Mouse (Mus musculus) hindbrain, embryonic 12.5 days (tissue): ENCODE data around the gene Olfr1110. TPM values are rescaled to one million over a fixed set of nuclear protein-coding genes. Genes with fewer than 3 reads are reported as not detected.
"Not testable (repeated sequence)": the region's sequence is repeated elsewhere in the genome, so short reads cannot be mapped to it uniquely, and the experiment has no call there.

Experiments
- ATAC-seq: fragments of 200-750 bp; cut with Nextera tagmentation; 2 replicates; pipeline ENCODE4 v1.8.0; 2017; ENCODE audit warnings: moderate TSS enrichment; ENCODE audit not compliant: low FRiP score
- H3K27ac ChIP-seq: fragments of 300-500 bp; sonication (generic); 2 replicates; pipeline ENCODE4 v1.5.1; 2016; ENCODE audit warnings: mild to moderate bottlenecking
- H3K27me3 ChIP-seq: fragments of 300-500 bp; sonication (generic); 2 replicates; pipeline ENCODE4 v1.6.1; 2016; ENCODE audit warnings: mild to moderate bottlenecking
- H3K36me3 ChIP-seq: fragments of 300-500 bp; sonication (generic); 2 replicates; pipeline ENCODE4 v1.6.1; 2016; ENCODE audit warnings: mild to moderate bottlenecking
- H3K4me1 ChIP-seq: fragments of 300-500 bp; sonication (generic); 2 replicates; pipeline ENCODE4 v1.6.1; 2016
- H3K4me2 ChIP-seq: fragments of 300-500 bp; sonication (generic); replicated peaks from 2 replicates; pipeline ENCODE4 v1.6.1; 2016; ENCODE audit warnings: mild to moderate bottlenecking
- H3K4me3 ChIP-seq: fragments of 300-500 bp; sonication (generic); 2 replicates; pipeline ENCODE4 v1.5.1; 2016; ENCODE audit warnings: mild to moderate bottlenecking
- H3K9ac ChIP-seq: fragments of 300-500 bp; sonication (generic); 2 replicates; pipeline ENCODE4 v1.6.1; 2016; ENCODE audit warnings: mild to moderate bottlenecking, moderate library complexity
- H3K9me3 ChIP-seq: fragments of 300-500 bp; sonication (generic); replicated peaks from 2 replicates; pipeline ENCODE4 v1.6.1; 2016; ENCODE audit warnings: mild to moderate bottlenecking
- WGBS: fragments of 180-500 bp; shearing (Covaris S2); methylation state at CpG from one replicate; pipeline ENCODE4 v1.1.7; 2016; 5-methylcytosine and 5-hydroxymethylcytosine counted together
- polyA plus RNA-seq: library from polyadenylated mRNA; unstranded; fragments of >200 nt; fragmentation: Nextera tagmentation; extraction: Ambion mirVana; gene quantifications from 2 replicates; pipeline ENCODE4 v1.2.1, GENCODE M21; 2016

Gene Olfr1110
- not detected in 2 replicates for polyA plus RNA-seq

- ATAC-seq = no peak
- Histone ChIP-seq H3K36me3 (no peaks in the 10 kb centered on the region), H3K27me3 (no peaks in the 10 kb centered on the region), H3K4me3 (no peak within 1 kb of the TSS), H3K9me3 (no peaks in the 10 kb centered on the region), H3K4me1 (no peaks in the 10 kb centered on the region), H3K4me2 (no peak within 1 kb of the TSS), H3K9ac (no peak within 1 kb of the TSS), H3K27ac (no peak within 1 kb of the TSS)
- 93% methylated on average over 1 of the region's 1 CpGs for WGBS
Measured at GRCm38 (mm10) chr2:87140200-87140599, at the start of gene Olfr1110. Gene Olfr1110, minus strand, starts transcription at chr2:87140300.

- Histone ChIP-seq H3K27ac (no peak within 1 kb of the TSS), H3K4me1 (no peaks in the 10 kb centered on the region), H3K36me3 (no peaks in the 10 kb centered on the region), H3K9me3 (no peaks in the 10 kb centered on the region), H3K4me2 (no peak within 1 kb of the TSS), H3K9ac (no peak within 1 kb of the TSS), H3K4me3 (no peak within 1 kb of the TSS), H3K27me3 (no peaks in the 10 kb centered on the region)
- 87% methylated on average over 1 of the region's 1 CpGs for WGBS
- no peak for ATAC-seq
Measured at GRCm38 (mm10) chr2:87187498-87187897, 47.4 kb upstream of the Olfr1110 start, which contains the start of gene Olfr1112. Gene Olfr1112, plus strand, starts transcription at chr2:87187798.

- WGBS = 81% methylated on average over 2 of the region's 2 CpGs
- H3K27me3 ChIP-seq, ATAC-seq, H3K9ac ChIP-seq, H3K4me2 ChIP-seq, H3K27ac ChIP-seq, H3K9me3 ChIP-seq, H3K4me1 ChIP-seq, H3K36me3 ChIP-seq, H3K4me3 ChIP-seq: not testable (repeated sequence)
Measured at GRCm38 (mm10) chr2:87167731-87168130, 27.6 kb upstream of the Olfr1110 start.

GRCm38 (mm10) chr2:87152524-87152923 is 12.4 kb upstream of the Olfr1110 start, which contains the start of gene Olfr1111:
Gene Olfr1111, minus strand, starts transcription at chr2:87152624.
- Histone ChIP-seq H3K27ac (no peak within 1 kb of the TSS), H3K4me3 (no peak within 1 kb of the TSS), H3K36me3 (no peaks in the 10 kb centered on the region), H3K4me2 (no peak within 1 kb of the TSS), H3K9ac (no peak within 1 kb of the TSS), H3K9me3 (no peaks in the 10 kb centered on the region), H3K27me3 (no peaks in the 10 kb centered on the region), H3K4me1 (no peaks in the 10 kb centered on the region)
- no peak for ATAC-seq

- H3K36me3 ChIP-seq = no peaks in the 10 kb centered on the region
- H3K9me3 ChIP-seq = no peaks in the 10 kb centered on the region
- H3K27ac ChIP-seq = no peak within 1 kb of the TSS
- H3K27me3 ChIP-seq = no peaks in the 10 kb centered on the region
- H3K4me1 ChIP-seq = no peaks in the 10 kb centered on the region
- no peak within 1 kb of the TSS for H3K9ac ChIP-seq
- H3K4me2 ChIP-seq = no peak within 1 kb of the TSS
- ATAC-seq = no peak
- no peak within 1 kb of the TSS for H3K4me3 ChIP-seq
Measured at GRCm38 (mm10) chr2:87114467-87114866, 25.6 kb downstream of the Olfr1110 start, which contains the start of gene Olfr259. Gene Olfr259, minus strand, starts transcription at chr2:87114567.

GRCm38 (mm10) chr2:87095908-87096307 is 44.2 kb downstream of the Olfr1110 start, which contains the start of gene Olfr1109:
Gene Olfr1109, minus strand, starts transcription at chr2:87096008.
- ATAC-seq = no peak
- H3K4me3 ChIP-seq = no peak within 1 kb of the TSS
- 67% methylated on average over 1 of the region's 1 CpGs for WGBS

More at GRCm38 (mm10) chr2:87095908-87096307, 44.2 kb downstream of the Olfr1110 start, which contains the start of gene Olfr1109:
- Histone ChIP-seq H3K9ac (no peak within 1 kb of the TSS), H3K4me1 (no peaks in the 10 kb centered on the region), H3K27ac (no peak within 1 kb of the TSS), H3K9me3 (no peaks in the 10 kb centered on the region), H3K36me3 (no peaks in the 10 kb centered on the region), H3K4me2 (no peak within 1 kb of the TSS), H3K27me3 (no peaks in the 10 kb centered on the region)

Other genes with a start within 250 kb of the Olfr1110 start
- not detected in 2 replicates for gene Olfr1097, start 248.1 kb downstream of the Olfr1110 start, polyA plus RNA-seq
- gene Olfr1098, start 215.8 kb downstream of the Olfr1110 start, polyA plus RNA-seq = not detected in 2 replicates
- not detected in 2 replicates for gene Olfr1099, start 179.6 kb downstream of the Olfr1110 start, polyA plus RNA-seq
- not detected in 2 replicates for gene Olfr1100, start 160.3 kb downstream of the Olfr1110 start, polyA plus RNA-seq
- not detected in 2 replicates for gene Olfr1101, start 149.1 kb downstream of the Olfr1110 start, polyA plus RNA-seq
- gene Olfr1102, start 141.9 kb downstream of the Olfr1110 start, polyA plus RNA-seq = not detected in 2 replicates
- not detected in 2 replicates for gene Olfr1104, start 113.2 kb downstream of the Olfr1110 start, polyA plus RNA-seq
- gene Olfr1105, start 103.8 kb downstream of the Olfr1110 start, polyA plus RNA-seq = not detected in 2 replicates
- not detected in 2 replicates for gene Olfr1106, start 88.0 kb downstream of the Olfr1110 start, polyA plus RNA-seq
- gene Olfr1107, start 64.5 kb downstream of the Olfr1110 start, polyA plus RNA-seq = not detected in 2 replicates
- gene Olfr1109, start 44.3 kb downstream of the Olfr1110 start, polyA plus RNA-seq = not detected in 2 replicates
- not detected in 2 replicates for gene Olfr259, start 25.7 kb downstream of the Olfr1110 start, polyA plus RNA-seq
- gene Olfr1111, start 12.3 kb upstream of the Olfr1110 start, polyA plus RNA-seq = not detected in 2 replicates
- not detected in 2 replicates for gene Olfr1112, start 47.5 kb upstream of the Olfr1110 start, polyA plus RNA-seq
- not detected in 2 replicates for gene Olfr1113, start 68.7 kb upstream of the Olfr1110 start, polyA plus RNA-seq
- gene Olfr1115, start 107.7 kb upstream of the Olfr1110 start, polyA plus RNA-seq = not detected in 2 replicates
- not detected in 2 replicates for gene Olfr1116, start 127.2 kb upstream of the Olfr1110 start, polyA plus RNA-seq
- not detected in 2 replicates for gene Olfr1118, start 167.3 kb upstream of the Olfr1110 start, polyA plus RNA-seq
- gene Olfr1120, start 214.5 kb upstream of the Olfr1110 start, polyA plus RNA-seq = not detected in 2 replicates
- gene Olfr1121, start 229.6 kb upstream of the Olfr1110 start, polyA plus RNA-seq = not detected in 2 replicates
- gene Olfr1122, start 245.5 kb upstream of the Olfr1110 start, polyA plus RNA-seq = not detected in 2 replicates